Mouse (Mus musculus) testis, adult 2 months (tissue): ENCODE data around the gene Snrk.

ENCODE experiments used
- CTCF ChIP-seq: fragments of 200-500 bp; IDR thresholded peaks from 2 replicates; pipeline ENCODE4 v1.5.1; 2012; ENCODE audit warnings: low read depth, mild to moderate bottlenecking, inconsistent platforms, low read length, moderate library complexity; ENCODE audit not compliant: control insufficient read depth, insufficient read depth, insufficient replicate concordance
- POLR2A ChIP-seq: fragments of 200-500 bp; IDR thresholded peaks from 2 replicates; pipeline ENCODE4 v1.6.1; 2012; ENCODE audit warnings: low read depth, mild to moderate bottlenecking, inconsistent platforms, low read length, moderate library complexity; ENCODE audit not compliant: control insufficient read depth

DNA sequence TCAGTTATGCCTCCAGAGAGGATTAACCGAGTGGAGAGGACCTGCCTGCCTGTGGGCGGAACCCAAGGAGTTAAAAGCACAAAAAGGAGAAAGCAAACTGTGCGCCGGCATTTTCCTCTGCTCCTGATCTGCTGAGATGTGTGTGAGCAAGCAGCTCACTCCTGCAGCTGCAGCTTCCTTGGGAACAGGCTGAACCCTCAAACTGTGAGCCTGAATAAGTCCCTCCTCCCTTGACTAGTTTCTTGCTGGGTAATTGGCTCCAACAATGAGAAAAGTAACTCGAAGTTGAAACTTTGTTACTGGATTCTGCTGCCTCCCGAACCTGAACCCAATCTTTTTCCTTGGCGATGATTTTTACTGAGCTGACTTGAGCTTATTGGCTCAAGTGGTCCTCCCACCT lies 25.9 kb upstream of the Snrk start:
- TF ChIP-seq POLR2A (no peak), CTCF (no peak)
